Mouse (Mus musculus) hindbrain, embryonic 14.5 days (tissue): ENCODE results near the gene Vasn. TPM values are rescaled to one million over a fixed set of nuclear protein-coding genes. Genes with fewer than 3 reads are reported as not detected.

Source experiments
- ATAC-seq: fragments of 200-750 bp; cut with Nextera tagmentation; 2 replicates; pipeline ENCODE4 v1.8.0; 2017; ENCODE audit warnings: moderate number of reproducible peaks, mild to moderate bottlenecking, moderate TSS enrichment, moderate library complexity; ENCODE audit not compliant: low FRiP score
- DNase-seq: peaks from one replicate; pipeline ENCODE4 v3.0.0-alpha.2; 2015; ENCODE audit warnings: low spot score
- H3K27ac ChIP-seq: fragments of 300-500 bp; sonication (generic); 2 replicates; pipeline ENCODE4 v1.5.1; 2014; ENCODE audit warnings: mild to moderate bottlenecking, moderate library complexity
- H3K27me3 ChIP-seq: fragments of 300-500 bp; sonication (generic); 2 replicates; pipeline ENCODE4 v1.6.1; 2014; ENCODE audit warnings: mild to moderate bottlenecking, low read length, mixed read lengths; ENCODE audit not compliant: control insufficient read depth, insufficient read depth
- H3K36me3 ChIP-seq: fragments of 300-500 bp; sonication (generic); replicated peaks from 2 replicates; pipeline ENCODE4 v1.6.1; 2014; ENCODE audit not compliant: control insufficient read depth, insufficient read depth
- H3K4me1 ChIP-seq: fragments of 300-500 bp; sonication (generic); replicated peaks from 2 replicates; pipeline ENCODE4 v1.6.1; 2014; ENCODE audit warnings: antibody characterized with exemption, low read length, mixed read lengths; ENCODE audit not compliant: control insufficient read depth, insufficient read depth
- H3K4me2 ChIP-seq: fragments of 300-500 bp; sonication (generic); replicated peaks from 2 replicates; pipeline ENCODE4 v1.6.1; 2014; ENCODE audit warnings: mild to moderate bottlenecking, moderate library complexity
- H3K4me3 ChIP-seq: fragments of 300-500 bp; sonication (generic); replicated peaks from 2 replicates; pipeline ENCODE4 v1.5.1; 2014; ENCODE audit warnings: mild to moderate bottlenecking, low read length
- H3K9ac ChIP-seq: fragments of 300-500 bp; sonication (generic); 2 replicates; pipeline ENCODE4 v1.6.1; 2014
- H3K9me3 ChIP-seq: fragments of 300-500 bp; sonication (generic); 2 replicates; pipeline ENCODE4 v1.6.1; 2016; ENCODE audit warnings: low read length; ENCODE audit not compliant: control insufficient read depth
- WGBS: fragments of 180-500 bp; shearing (Covaris S2); extraction: QIAGEN DNeasy Blood & Tissue Kit; methylation state at CpG from one replicate; pipeline ENCODE4 v1.1.7; 2014; 5-methylcytosine and 5-hydroxymethylcytosine counted together
- polyA plus RNA-seq: library from polyadenylated mRNA; unstranded; fragments of >200 nt; fragmentation: Nextera tagmentation; extraction: Ambion mirVana; gene quantifications from 2 replicates; pipeline ENCODE4 v1.2.1, GENCODE M21; 2014

Gene Vasn
- polyA plus RNA-seq, 1 experiment from 2014 or later: 6.4 TPM

GRCm38 (mm10) chr16:4597296-4597695, 42.4 kb upstream of the Vasn start:
- peak overlapping the region; percentile 91 for H3K4me2 ChIP-seq
- WGBS: 58% methylated on average over 7 of the region's 7 CpGs
- H3K4me1 ChIP-seq: peaks cover 57% of the 10 kb centered on the region
- no peaks in the 10 kb centered on the region for H3K9me3 ChIP-seq
- H3K9ac ChIP-seq: peak overlapping the region; percentile 25; the same call in 1 of the 2 replicates
- no peak overlapping the region for H3K27ac ChIP-seq
- H3K36me3 ChIP-seq: no peaks in the 10 kb centered on the region
- ATAC-seq (no peak), DNase-seq (no peak)
- H3K4me3 ChIP-seq: peak overlapping the region; percentile 87; the same call in 1 of the 2 replicates
- H3K27me3 ChIP-seq: no peaks in the 10 kb centered on the region

- H3K4me1 ChIP-seq: peaks cover 61% of the 10 kb centered on the region
- H3K4me3 ChIP-seq: 0 out of 2 replicates have a peak overlapping the region, but pooled peaks have one; percentile 87
- no peaks in the 10 kb centered on the region for H3K36me3 ChIP-seq
- H3K27me3 ChIP-seq: no peaks in the 10 kb centered on the region
- H3K9me3 ChIP-seq: no peaks in the 10 kb centered on the region
- 0 out of 2 replicates have a peak overlapping the region, but pooled peaks have one; percentile 39 for H3K9ac ChIP-seq
- WGBS: 63% methylated on average over 5 of the region's 5 CpGs
- DNase-seq: no peak
- H3K4me2 ChIP-seq: peak overlapping the region; percentile 0
- no peak for ATAC-seq
- no peak overlapping the region for H3K27ac ChIP-seq
These were observed 41.7 kb upstream of the Vasn start for GRCm38 (mm10) chr16:4598041-4598440.

DNA sequence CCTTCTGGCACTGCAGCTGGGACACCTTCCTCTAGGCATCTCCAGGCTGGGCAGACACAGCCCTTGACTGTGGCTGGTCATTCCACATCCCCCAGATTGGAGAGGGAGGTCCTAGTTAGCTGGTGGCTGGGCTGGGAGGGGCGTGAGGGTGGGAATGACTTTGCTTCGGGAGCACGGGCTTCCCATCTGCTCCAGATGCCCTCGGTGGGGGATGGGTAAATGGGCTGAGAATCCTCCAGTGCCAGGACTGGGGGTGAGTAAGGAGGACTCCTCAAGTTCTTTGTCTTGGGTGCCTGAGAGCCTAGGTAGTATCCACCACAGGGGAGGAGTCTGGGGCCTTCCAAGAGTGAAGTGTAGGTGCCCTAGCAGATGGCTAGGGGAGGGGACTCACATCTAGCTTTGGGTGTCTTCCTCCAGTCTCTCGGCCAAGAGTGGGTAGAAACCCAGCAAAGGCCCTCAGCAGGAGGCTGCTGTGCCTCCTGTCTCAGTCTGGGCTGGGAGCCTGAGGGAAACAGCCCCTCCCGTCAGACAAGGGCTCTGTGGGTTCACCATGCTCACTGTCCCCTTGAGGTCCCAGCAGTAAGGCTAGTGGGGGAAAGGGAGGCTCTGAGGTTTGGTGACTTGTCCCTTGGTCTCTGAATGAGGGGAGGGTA, 40.7 kb upstream of the Vasn start:
- Histone ChIP-seq H3K4me1 (peaks cover 63% of the 10 kb centered on the region), H3K4me3 (no peak overlapping the region), H3K27ac (0 out of 2 replicates have a peak overlapping the region, but pooled peaks have one; percentile 52), H3K36me3 (no peaks in the 10 kb centered on the region), H3K9ac (no peak overlapping the region), H3K27me3 (no peaks in the 10 kb centered on the region), H3K4me2 (peak overlapping the region; percentile 0; the same call in 1 of the 2 replicates), H3K9me3 (no peaks in the 10 kb centered on the region)
- 20% methylated on average over 6 of the region's 6 CpGs for WGBS
- no peak for ATAC-seq
- DNase-seq: no peak

DNA sequence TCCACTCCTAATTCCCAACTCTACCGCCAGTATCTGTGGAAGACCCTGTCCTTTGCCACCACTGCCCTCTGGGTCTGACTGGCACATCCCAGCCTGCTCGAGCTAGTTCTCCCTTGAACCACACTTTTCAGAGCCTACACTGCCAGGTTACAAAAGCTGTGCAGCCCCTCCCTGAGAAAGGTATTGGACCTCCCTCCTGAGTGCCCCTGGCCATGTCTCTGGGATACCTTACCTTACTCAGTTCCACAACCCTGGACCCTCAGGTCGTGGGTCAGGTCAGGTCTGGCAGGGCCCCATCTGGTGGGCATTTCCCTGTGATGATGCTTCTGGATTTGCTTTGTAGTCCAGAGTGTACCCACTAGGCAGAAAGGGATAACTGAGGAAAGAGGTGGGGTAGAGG, 40.1 kb upstream of the Vasn start:
- WGBS: 84% methylated on average over 3 of the region's 3 CpGs
- no peak for ATAC-seq

GRCm38 (mm10) chr16:4600701-4601310, 38.9 kb upstream of the Vasn start:
- DNase-seq (no peak), ATAC-seq (no peak)
- Histone ChIP-seq H3K27me3 (no peaks in the 10 kb centered on the region), H3K9ac (no peak overlapping the region), H3K4me3 (no peak overlapping the region), H3K36me3 (no peaks in the 10 kb centered on the region), H3K27ac (no peak overlapping the region), H3K4me2 (no peak overlapping the region), H3K9me3 (no peaks in the 10 kb centered on the region), H3K4me1 (peaks cover 65% of the 10 kb centered on the region)
- whole genome bisulfite sequencing: 82% methylated on average over 9 of the region's 9 CpGs

More for the DNA sequence above, 40.1 kb upstream of the Vasn start:
- H3K4me2 ChIP-seq: no peak overlapping the region
- H3K4me1 ChIP-seq: peaks cover 68% of the 10 kb centered on the region
- DNase-seq: no peak
- no peak overlapping the region for H3K4me3 ChIP-seq
- no peaks in the 10 kb centered on the region for H3K36me3 ChIP-seq
- no peak overlapping the region for H3K9ac ChIP-seq
- H3K27ac ChIP-seq: no peak overlapping the region
- no peaks in the 10 kb centered on the region for H3K9me3 ChIP-seq
- H3K27me3 ChIP-seq: no peaks in the 10 kb centered on the region

DNA sequence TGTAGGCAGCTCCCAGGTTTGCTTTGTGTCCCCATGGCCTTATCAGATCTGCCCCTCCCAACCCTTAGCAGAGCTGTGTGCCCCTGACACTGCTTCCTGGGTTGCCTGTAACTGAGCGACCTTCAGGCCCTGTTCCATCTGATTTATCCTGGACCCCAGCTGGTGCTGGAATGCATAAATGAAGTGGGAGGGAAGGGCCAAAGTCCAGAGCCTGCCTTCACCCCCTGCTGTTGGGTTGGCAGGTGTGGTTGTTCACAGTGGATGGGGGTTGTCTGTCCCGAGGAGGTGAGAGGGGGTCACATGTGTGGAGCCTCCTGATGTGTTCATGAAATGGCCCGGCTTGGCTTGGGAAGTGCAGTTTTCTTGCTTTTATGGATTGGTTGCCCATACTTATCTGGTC, 37.6 kb upstream of the Vasn start:
- ATAC-seq: no peak
- WGBS: 5% methylated on average over 3 of the region's 3 CpGs
- H3K9ac ChIP-seq: no peak overlapping the region

DNA sequence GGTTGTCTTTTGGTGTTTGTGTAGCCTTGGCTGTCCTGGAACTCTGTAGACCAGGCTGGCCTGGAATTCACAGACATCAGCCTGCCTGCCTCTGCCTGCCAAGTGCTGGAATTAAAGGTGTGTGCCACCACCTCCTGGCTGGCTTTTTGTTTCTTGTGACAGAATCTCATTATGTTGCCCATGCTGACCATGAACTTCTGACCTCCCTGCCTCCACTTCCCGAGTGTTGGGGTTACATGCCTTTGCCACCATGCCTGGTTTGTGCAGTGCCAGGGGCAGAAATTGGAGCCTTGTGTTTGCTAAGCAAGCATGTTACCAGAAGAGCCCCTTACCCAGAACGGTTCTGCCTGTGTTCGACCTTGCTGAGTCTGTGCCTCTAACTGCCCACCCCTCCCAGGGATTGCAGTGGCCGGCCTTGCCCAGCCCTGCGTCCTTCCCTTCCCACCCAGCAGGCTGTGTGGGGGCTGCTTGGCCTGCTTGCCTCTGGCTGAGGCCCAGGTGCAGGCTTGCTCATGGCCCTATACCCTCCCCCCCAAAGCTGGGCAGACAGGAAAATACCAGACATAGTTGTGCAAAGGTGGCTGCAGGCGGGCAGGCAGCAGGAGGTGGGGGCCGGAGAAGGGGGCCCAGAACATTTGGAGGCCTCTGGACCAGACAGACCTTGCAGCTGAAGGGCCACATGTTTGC, 36.8 kb upstream of the Vasn start:
- H3K36me3 ChIP-seq: no peaks in the 10 kb centered on the region
- H3K9me3 ChIP-seq: no peaks in the 10 kb centered on the region
- no peak overlapping the region for H3K4me2 ChIP-seq
- no peak for DNase-seq
- H3K27ac ChIP-seq: 0 out of 2 replicates have a peak overlapping the region, but pooled peaks have one; percentile 3
- H3K9ac ChIP-seq: peak overlapping the region; percentile 39
- no peak overlapping the region for H3K4me3 ChIP-seq
- no peak for ATAC-seq
- 44% methylated on average over 7 of the region's 7 CpGs for WGBS
- no peaks in the 10 kb centered on the region for H3K27me3 ChIP-seq
- H3K4me1 ChIP-seq: peaks cover 65% of the 10 kb centered on the region

More for the DNA sequence above, 37.6 kb upstream of the Vasn start:
- no peaks in the 10 kb centered on the region for H3K27me3 ChIP-seq
- H3K27ac ChIP-seq: 0 out of 2 replicates have a peak overlapping the region, but pooled peaks have one; percentile 3
- no peaks in the 10 kb centered on the region for H3K36me3 ChIP-seq
- no peak overlapping the region for H3K4me2 ChIP-seq
- no peaks in the 10 kb centered on the region for H3K9me3 ChIP-seq
- no peak for DNase-seq
- H3K4me1 ChIP-seq: peaks cover 64% of the 10 kb centered on the region
- no peak overlapping the region for H3K4me3 ChIP-seq

GRCm38 (mm10) chr16:4603453-4603837, 36.3 kb upstream of the Vasn start:
- Histone ChIP-seq H3K27ac (no peak overlapping the region), H3K36me3 (0 out of 2 replicates have a peak, but pooled peaks cover under 1% of the 10 kb centered on the region), H3K9ac (peak overlapping the region; percentile 39; the same call in 1 of the 2 replicates), H3K4me3 (no peak overlapping the region), H3K27me3 (no peaks in the 10 kb centered on the region), H3K4me1 (peaks cover 59% of the 10 kb centered on the region), H3K9me3 (no peaks in the 10 kb centered on the region), H3K4me2 (no peak overlapping the region)
- DNase-seq: no peak
- 64% methylated on average over 1 of the region's 1 CpGs for WGBS
- no peak for ATAC-seq

DNA sequence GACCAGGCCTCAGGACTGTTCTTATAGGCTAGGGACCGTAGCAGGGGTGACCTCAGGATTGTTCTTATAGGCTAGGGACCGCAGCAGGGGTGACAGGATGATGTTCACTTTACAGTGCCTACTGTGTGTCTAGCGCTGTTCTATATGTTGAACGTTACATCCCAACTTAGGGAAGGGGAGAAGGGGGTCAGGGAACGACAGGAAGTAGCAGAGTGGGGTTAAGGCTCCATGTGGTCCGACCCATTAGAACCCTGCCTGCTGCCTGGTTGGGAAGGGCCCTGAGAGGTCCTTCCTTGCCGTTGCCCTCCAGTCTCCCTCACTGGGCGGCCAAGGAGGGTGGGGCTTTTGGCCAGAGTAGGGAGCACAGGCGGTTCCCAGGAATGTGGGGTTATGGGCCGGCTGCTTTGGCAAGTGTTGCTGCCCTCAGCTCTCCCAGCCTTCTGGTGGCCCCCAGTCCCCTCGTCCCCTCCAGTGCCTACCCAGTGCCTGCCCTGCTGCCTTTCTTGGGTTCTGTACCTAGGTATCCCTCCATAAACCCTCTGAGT, 35.4 kb upstream of the Vasn start:
- Histone ChIP-seq H3K4me2 (no peak overlapping the region), H3K4me1 (peaks cover 50% of the 10 kb centered on the region)
- ATAC-seq: no peak

More for the DNA sequence above, 35.4 kb upstream of the Vasn start:
- 74% methylated on average over 11 of the region's 11 CpGs for WGBS
- Histone ChIP-seq H3K4me3 (no peak overlapping the region), H3K9ac (no peak overlapping the region), H3K9me3 (no peaks in the 10 kb centered on the region), H3K27me3 (no peaks in the 10 kb centered on the region), H3K36me3 (0 out of 2 replicates have a peak, but pooled peaks cover 8% of the 10 kb centered on the region), H3K27ac (no peak overlapping the region)
- no peak for DNase-seq
